Mouse (Mus musculus): ENCODE data around the gene Fam122b. TPM values are rescaled to one million over a fixed set of nuclear protein-coding genes. Genes with fewer than 3 reads are reported as not detected.
"Not testable (repeated sequence)": the region's sequence is repeated elsewhere in the genome, so short reads cannot be mapped to it uniquely, and the experiment has no call there.

The Fam122b gene
- polyA plus RNA-seq (2011; ENCODE audit: insufficient read length, low read depth, missing spikeins): 5.9 and 6.4 TPM in 2 replicates

- peak within 1 kb of the TSS; percentile 27; the same call in 1 of the 2 replicates for H3K27ac ChIP-seq (ENCODE audit: insufficient read depth, low read length)
- H3K4me3 ChIP-seq (ENCODE audit: insufficient read depth, low read length): peak within 1 kb of the TSS; percentile 69
- H3K4me1 ChIP-seq (ENCODE audit: control insufficient read depth, insufficient read depth, low read length): no peaks in the 10 kb centered on the region
- TF ChIP-seq CTCF (IDR thresholded peaks at IDR 0.05; ENCODE audit: borderline replicate concordance, insufficient read depth, low read length) (no peak), POLR2A (IDR thresholded peaks at IDR 0.05; ENCODE audit: low read depth, low read length) (peak; percentile 18; the same call in 1 of the 2 replicates)
These were observed at the start of gene Fam122b for GRCm38 (mm10) chrX:53269289-53270062. Fam122b (minus strand) TSS chrX:53269805.

GRCm38 (mm10) chrX:53287924-53288323 is 18.3 kb upstream of the Fam122b start:
- no peak overlapping the region for H3K27ac ChIP-seq (ENCODE audit: insufficient read depth, low read length)
- TF ChIP-seq POLR2A (IDR thresholded peaks at IDR 0.05; ENCODE audit: low read depth, low read length): no peak
- no peak for TF ChIP-seq CTCF (IDR thresholded peaks at IDR 0.05; ENCODE audit: borderline replicate concordance, insufficient read depth, low read length)
- no peaks in the 10 kb centered on the region for H3K4me1 ChIP-seq (ENCODE audit: control insufficient read depth, insufficient read depth, low read length)
- H3K4me3 ChIP-seq (ENCODE audit: insufficient read depth, low read length): no peak overlapping the region

- no peaks in the 10 kb centered on the region for H3K4me1 ChIP-seq (ENCODE audit: control insufficient read depth, insufficient read depth, low read length)
- no peak for TF ChIP-seq CTCF (IDR thresholded peaks at IDR 0.05; ENCODE audit: borderline replicate concordance, insufficient read depth, low read length)
- TF ChIP-seq POLR2A (IDR thresholded peaks at IDR 0.05; ENCODE audit: low read depth, low read length): no peak
- no peak within 1 kb of the TSS for H3K4me3 ChIP-seq (ENCODE audit: insufficient read depth, low read length)
- no peak within 1 kb of the TSS for H3K27ac ChIP-seq (ENCODE audit: insufficient read depth, low read length)
These were observed 3.5 kb upstream of the Fam122b start, which contains the start of gene Fam122c for GRCm38 (mm10) chrX:53273124-53273523. Fam122c (plus strand) TSS chrX:53273424.

GRCm38 (mm10) chrX:53271628-53272027 is 2.0 kb upstream of the Fam122b start:
- not testable (repeated sequence) for H3K4me1 ChIP-seq (ENCODE audit: control insufficient read depth, insufficient read depth, low read length); H3K27ac ChIP-seq (ENCODE audit: insufficient read depth, low read length); H3K4me3 ChIP-seq (ENCODE audit: insufficient read depth, low read length)

GRCm38 (mm10) chrX:53270063-53270432 is 443 bp upstream of the Fam122b start:
- Histone ChIP-seq H3K4me1 (ENCODE audit: control insufficient read depth, insufficient read depth, low read length) (no peaks in the 10 kb centered on the region), H3K27ac (ENCODE audit: insufficient read depth, low read length) (no peak overlapping the region), H3K4me3 (ENCODE audit: insufficient read depth, low read length) (no peak overlapping the region; the same call in 1 of the 2 replicates)
- TF ChIP-seq CTCF (IDR thresholded peaks at IDR 0.05; ENCODE audit: borderline replicate concordance, insufficient read depth, low read length): no peak

GRCm38 (mm10) chrX:53268856-53269255 is 749 bp downstream of the Fam122b start:
- Histone ChIP-seq H3K4me1 (ENCODE audit: control insufficient read depth, insufficient read depth, low read length) (no peaks in the 10 kb centered on the region), H3K4me3 (ENCODE audit: insufficient read depth, low read length) (peak overlapping the region; percentile 69), H3K27ac (ENCODE audit: insufficient read depth, low read length) (0 out of 2 replicates have a peak overlapping the region, but pooled peaks have one; percentile 27)
- peak; percentile 66 for TF ChIP-seq POLR2A (IDR thresholded peaks at IDR 0.05; ENCODE audit: low read depth, low read length)
- no peak for TF ChIP-seq CTCF (IDR thresholded peaks at IDR 0.05; ENCODE audit: borderline replicate concordance, insufficient read depth, low read length)

- Histone ChIP-seq H3K4me1 (ENCODE audit: control insufficient read depth, insufficient read depth, low read length) (no peaks in the 10 kb centered on the region), H3K4me3 (ENCODE audit: insufficient read depth, low read length) (no peak overlapping the region), H3K27ac (ENCODE audit: insufficient read depth, low read length) (no peak overlapping the region)
- TF ChIP-seq POLR2A (IDR thresholded peaks at IDR 0.05; ENCODE audit: low read depth, low read length) (no peak), CTCF (IDR thresholded peaks at IDR 0.05; ENCODE audit: borderline replicate concordance, insufficient read depth, low read length) (no peak)
These were observed 3.4 kb downstream of the Fam122b start for GRCm38 (mm10) chrX:53266186-53266585.

GRCm38 (mm10) chrX:53255195-53255594 is 14.4 kb downstream of the Fam122b start:
- Histone ChIP-seq H3K4me1 (ENCODE audit: control insufficient read depth, insufficient read depth, low read length) (no peaks in the 10 kb centered on the region), H3K27ac (ENCODE audit: insufficient read depth, low read length) (no peak overlapping the region), H3K4me3 (ENCODE audit: insufficient read depth, low read length) (no peak overlapping the region)
- no peak for TF ChIP-seq CTCF (IDR thresholded peaks at IDR 0.05; ENCODE audit: borderline replicate concordance, insufficient read depth, low read length)
- no peak for TF ChIP-seq POLR2A (IDR thresholded peaks at IDR 0.05; ENCODE audit: low read depth, low read length)

GRCm38 (mm10) chrX:53240011-53240410 is 29.6 kb downstream of the Fam122b start, which contains the start of gene Plac1:
Plac1 (minus strand) TSS chrX:53240111.
- no peak within 1 kb of the TSS for H3K27ac ChIP-seq (ENCODE audit: insufficient read depth, low read length)
- H3K4me3 ChIP-seq (ENCODE audit: insufficient read depth, low read length): no peak within 1 kb of the TSS
- TF ChIP-seq CTCF (IDR thresholded peaks at IDR 0.05; ENCODE audit: borderline replicate concordance, insufficient read depth, low read length): no peak
- TF ChIP-seq POLR2A (IDR thresholded peaks at IDR 0.05; ENCODE audit: low read depth, low read length): no peak
- no peaks in the 10 kb centered on the region for H3K4me1 ChIP-seq (ENCODE audit: control insufficient read depth, insufficient read depth, low read length)

GRCm38 (mm10) chrX:53237971-53238370 is 31.6 kb downstream of the Fam122b start:
- H3K4me1 ChIP-seq (ENCODE audit: control insufficient read depth, insufficient read depth, low read length): no peaks in the 10 kb centered on the region
- no peak for TF ChIP-seq POLR2A (IDR thresholded peaks at IDR 0.05; ENCODE audit: low read depth, low read length)
- no peak for TF ChIP-seq CTCF (IDR thresholded peaks at IDR 0.05; ENCODE audit: borderline replicate concordance, insufficient read depth, low read length)
- H3K4me3 ChIP-seq (ENCODE audit: insufficient read depth, low read length): no peak overlapping the region
- H3K27ac ChIP-seq (ENCODE audit: insufficient read depth, low read length): no peak overlapping the region
